Mouse (Mus musculus): ENCODE results near the gene Blmh. TPM values are rescaled to one million over a fixed set of nuclear protein-coding genes. Genes with fewer than 3 reads are reported as not detected.

Blmh gene
- total RNA-seq, 2 experiments from 2014 or later = 82.3 to 93.3 TPM

DNA sequence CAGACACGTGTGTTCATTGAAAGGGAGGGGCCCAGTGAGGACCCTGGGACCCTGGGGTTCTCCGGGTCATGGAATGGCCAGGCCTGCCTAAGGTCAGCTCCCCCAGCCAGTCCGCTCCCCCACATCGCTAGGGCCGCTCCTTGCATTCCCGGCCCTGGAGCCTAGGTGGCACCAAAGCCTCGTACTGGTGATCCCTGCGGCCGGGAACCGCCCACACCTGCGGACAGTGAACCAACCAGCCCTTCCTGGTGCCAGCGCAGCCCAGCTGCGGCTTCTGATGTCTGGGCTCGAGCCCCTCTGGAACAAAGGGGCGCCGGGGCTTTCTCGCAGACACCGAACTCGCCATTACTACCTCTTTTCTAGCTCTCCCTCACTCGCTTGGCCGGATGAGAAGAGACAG, 72.7 kb downstream of the Blmh start:
- peak; percentile 44 to 65 for DNase-seq (ENCODE audit: low spot score in 2 of 2)

DNA sequence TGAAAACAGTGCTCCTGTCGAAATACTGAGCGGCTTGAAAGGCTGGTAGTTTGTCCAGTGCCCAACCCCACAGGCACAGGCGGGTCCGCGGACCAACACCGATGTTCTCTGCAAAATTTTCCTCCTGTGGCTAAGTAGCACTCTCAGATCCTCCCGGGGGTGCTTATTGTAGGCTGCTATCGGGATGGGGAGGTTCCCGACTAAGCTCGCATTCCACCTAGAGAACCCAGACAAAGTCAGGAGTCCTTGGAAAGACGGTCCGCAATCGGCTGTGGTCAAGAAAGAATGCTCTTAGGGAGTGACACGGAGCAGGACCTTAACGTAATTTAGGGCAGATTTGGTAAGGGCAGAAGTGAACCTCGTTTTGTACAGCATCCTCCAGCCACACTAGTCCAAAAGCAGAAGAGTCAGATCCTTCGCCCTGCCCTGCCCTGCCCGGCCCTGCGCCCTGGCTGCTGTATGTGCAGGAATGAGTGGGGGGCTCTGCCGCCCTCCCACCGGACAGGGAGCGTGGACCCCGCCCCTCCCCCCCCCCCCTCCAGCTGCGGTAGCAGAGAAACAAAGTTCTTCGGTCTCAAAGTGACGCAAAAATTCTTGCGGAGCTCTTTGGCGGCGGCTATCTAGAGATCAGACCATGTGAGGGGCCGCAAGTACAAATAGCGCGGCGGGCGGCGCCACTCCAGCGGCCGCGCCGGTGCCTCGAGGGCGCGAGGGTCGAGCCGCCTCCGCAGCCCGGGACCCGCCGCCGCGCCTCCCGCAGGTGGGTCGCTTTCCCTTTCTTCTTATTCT, 73.5 kb downstream of the Blmh start, which contains the start of gene Slc6a4:
TSS of gene Slc6a4 (plus strand) at position 688 of the 789 bp plus-strand sequence.
- no peak for DNase-seq (ENCODE audit: low spot score in 2 of 2)

DNA sequence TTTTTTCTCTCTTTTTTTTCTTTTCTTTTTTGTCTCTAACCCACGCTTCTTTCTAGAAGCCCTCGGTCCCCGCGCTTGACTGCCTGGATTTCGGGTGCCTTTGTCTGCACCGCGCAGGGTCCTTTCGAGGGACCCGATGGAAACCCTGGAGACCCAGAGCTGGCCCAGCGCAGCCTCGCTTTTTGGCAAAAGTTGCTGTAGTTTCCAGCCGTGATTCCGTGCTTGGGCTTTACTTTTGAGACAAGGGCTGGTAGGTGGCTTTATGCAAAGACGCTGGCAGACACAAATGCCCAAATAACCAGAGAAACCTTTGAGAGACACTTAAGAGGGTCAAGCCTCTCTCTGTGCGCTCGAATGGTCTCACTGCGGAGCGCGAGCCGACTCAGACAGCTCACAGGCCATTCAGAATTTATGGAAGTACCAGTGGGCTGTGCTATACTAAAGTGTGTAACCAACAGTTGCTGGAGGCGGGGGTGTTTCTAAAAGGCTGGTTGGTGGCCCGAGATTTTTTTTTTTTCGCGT, 74.2 kb downstream of the Blmh start:
- DNase-seq (ENCODE audit: low spot score in 2 of 2) = no peak

DNA sequence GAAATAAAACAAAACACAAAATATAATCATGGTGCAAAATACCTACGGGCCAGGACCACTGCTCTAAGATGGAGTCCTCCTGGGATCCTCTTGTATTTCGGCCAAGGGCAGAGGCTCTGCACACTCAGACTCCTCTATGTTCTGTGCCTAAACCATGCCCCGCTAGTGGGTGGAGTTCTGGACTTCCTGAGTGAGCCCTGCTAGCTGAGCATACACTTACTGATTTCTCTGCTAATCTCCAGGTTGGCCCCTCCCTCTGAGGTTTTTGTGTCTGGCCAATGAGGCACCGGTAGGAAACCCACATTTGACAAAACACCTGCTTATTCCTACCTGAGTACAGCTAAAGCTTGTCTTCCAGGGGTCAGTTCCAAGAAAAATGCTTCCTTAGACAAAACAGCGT, 76.1 kb downstream of the Blmh start:
- no peak for DNase-seq (ENCODE audit: low spot score in 2 of 2)

DNA sequence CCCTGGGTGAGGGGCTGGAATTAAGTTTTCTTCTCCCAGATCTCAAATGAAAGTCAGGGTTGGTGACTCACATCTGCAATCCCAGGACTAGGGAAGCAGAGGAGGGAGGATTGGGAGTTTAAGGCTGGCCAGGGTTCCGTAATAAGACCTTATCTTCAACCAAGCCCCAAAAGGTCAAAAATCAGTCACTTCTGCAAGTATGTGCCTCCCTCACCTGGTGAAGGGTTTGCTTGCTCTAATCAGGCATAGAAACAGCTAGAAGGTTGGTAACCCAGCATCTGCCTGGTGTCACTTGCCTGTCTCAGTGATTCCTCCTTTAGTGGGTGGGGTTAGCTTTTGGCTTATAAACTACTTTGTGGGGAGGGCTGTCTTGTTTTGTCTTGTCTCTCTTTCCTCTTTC, 77.8 kb downstream of the Blmh start:
- no peak for DNase-seq (ENCODE audit: low spot score in 2 of 2)

DNA sequence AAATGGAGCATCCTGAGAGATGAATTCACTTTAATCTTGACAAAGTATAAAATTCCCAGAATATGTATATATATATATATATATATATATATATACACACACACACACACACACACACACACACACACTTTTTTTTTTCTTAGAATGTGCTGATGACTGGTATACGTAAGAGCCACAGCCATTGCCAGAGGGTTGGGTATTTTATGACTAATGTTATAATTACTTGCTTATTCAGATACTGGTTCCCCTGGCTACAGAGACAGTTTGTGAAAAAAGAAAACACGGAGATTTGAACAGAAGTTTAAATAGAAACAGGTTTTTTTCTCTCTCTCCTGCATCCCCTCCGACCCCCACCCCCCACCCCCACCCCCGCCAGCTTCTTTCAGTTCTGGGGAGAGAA, 81.3 kb downstream of the Blmh start:
- no peak for DNase-seq (ENCODE audit: low spot score in 2 of 2)

DNA sequence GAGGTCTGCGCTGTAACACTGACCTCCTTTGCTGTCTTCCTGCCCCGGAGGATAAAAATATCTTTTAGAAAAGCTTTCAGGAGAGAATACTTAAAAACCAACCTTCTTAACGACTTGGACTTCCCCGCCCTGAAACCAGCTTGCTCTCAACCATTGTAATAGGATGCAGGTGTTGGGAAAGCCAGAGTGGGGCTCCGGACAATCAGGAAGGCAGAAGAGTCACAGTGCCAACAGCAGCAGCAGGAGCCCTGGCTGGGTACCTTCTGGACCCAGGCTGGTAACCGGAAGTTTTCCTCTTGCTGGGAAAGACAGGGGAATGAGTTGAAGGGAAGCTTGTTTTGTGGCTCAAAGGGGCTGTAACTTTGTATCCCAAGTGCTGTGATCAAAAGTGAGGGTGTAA, 82.0 kb downstream of the Blmh start:
- no peak for DNase-seq (ENCODE audit: low spot score in 2 of 2)

DNA sequence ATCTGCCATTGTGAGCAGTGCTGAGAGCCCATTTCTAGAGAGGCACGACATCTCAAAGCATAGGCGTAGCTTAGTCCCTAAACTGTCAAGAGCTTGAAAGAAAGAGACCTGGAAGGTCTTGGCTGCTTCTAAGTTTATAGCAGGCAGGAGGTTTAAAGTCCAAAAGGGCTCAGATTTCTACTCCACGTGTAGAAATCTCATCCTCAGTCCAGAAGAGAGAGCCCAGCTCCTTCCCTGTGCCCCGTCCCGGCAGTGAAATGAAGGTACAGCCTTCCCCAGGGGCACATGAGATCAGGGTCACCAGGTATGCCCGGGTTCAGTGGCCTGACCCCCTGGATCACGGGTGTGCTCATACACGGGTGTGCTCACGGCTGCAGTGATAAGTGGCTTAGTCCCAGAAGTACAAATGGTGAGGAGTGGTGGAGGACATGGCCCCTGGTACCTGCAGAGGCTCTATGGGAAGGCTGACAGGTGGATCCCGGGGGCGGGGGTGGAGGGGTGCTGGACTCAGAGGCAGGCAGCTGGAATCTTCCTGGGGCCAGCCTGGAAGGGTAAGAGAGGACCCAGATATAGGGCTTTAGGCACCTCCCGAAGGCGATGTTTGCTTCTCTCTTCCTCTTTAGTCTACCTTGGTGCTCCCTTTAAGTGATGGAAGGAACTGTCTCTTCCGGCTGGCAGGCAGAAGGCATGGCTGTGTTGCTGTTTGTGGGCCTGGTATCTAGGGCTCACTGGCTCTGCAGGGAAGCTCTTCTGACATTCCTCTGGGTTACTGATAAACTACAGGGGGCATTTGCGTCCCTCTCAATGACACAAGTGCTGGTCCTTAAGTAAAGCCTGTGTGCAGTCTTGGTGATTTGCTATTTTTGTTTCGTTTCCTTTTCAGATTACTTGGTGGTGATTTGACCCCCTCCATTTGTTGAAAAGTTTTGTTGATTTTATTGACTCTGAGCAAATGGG, 84.7 kb downstream of the Blmh start:
- no peak for DNase-seq (ENCODE audit: low spot score in 2 of 2)

DNA sequence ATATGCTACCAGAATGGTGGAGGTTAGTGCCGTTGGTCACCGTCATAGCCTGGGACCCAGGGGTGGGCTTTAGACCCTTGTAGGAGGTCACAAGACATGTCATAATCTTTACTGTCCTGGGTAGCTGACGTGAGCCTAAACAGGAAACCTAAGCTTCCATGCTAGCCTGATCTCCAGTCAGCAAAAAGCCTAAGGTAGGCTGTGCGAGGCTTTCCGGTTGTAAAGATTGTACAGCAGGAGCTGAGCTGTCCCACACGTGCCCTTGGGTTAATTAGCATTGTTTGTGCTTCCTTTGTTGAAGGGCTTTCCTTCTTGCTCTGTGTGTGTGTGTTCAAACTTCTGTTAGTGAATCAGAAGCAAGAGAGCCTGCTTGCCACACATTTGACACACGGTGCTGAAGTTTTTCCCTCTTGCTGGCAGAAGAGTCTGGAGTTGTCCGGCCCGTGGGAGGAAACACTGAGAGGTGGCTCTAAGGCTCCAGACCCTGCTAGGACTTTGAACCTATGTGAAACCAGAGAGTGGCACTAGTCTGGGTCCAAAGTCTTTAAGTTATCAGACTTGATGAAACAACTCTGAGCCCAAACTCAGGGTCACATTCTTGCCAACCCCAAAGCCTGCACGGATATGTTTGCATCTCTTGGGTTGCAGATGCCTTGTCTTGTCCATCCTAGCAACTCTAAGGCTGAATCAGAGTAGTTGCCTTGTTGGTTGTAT, 86.3 kb downstream of the Blmh start:
- DNase-seq (ENCODE audit: low spot score in 2 of 2) = no peak

DNA sequence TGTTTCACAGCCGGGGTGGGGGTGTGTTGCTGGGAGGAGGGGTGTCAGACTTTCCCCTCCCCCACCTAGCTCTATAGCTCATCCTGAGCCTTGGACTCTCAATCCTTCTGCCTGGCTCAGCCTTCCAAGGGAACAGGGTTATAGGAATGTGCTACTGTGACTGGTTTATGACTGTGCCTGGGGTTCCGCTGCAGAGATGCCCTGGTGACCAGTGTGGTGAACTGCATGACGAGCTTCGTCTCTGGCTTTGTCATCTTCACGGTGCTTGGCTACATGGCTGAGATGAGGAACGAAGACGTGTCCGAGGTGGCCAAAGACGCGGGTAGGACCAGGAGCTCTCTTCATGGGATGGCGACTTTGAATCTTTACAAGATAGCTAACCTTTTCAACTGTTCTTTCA, 93.4 kb downstream of the Blmh start:
- DNase-seq (ENCODE audit: low spot score in 2 of 2) = no peak

DNA sequence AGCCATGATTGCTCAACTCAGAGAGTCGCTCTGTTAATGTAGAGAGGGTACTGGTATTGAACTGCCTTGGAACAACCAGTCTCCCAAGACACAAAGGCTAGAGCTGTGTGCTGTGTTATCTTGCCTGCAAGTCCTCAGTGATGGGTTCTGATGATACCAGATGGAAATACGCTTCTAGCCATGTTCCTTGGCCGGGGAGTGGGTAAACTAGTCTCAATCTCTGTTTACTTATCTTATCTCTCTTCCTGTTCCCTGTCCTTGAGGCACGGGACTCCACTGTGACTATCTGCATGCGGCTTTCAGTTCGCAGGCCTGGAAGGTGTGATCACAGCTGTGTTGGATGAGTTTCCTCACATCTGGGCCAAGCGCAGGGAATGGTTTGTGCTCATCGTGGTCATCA, 94.9 kb downstream of the Blmh start:
- no peak for DNase-seq (ENCODE audit: low spot score in 2 of 2)

DNA sequence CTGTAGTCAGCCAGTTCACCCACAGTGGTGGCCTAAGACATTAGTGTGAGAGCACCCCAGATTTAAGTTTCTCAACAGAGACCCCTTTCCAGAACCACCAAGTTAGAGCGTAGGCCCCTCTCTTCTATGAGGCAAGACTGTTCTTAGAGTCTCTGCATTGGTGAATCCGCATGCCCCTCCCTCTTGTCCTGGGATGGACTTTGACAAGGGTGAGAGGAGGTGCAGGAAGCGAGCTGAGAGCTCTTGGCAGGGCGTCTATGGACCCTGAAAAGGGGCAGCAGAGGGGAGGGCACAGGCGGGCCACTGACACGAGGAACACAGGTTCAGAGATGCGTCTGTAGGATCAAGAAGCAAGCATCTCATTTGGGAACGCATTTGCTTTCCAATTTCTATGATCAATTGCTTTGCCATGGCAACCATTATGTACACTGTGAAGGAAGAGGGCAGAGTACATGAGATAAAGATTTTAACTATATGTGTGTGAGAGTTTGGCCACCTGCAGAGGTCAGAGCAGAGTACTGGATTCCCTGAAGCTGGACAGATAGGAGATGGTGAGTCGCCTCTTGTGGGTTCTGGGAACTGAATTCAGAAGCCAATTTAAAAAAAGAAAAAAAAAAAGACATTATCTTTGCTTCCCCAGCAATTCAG, 97.3 kb downstream of the Blmh start:
- no peak for DNase-seq (ENCODE audit: low spot score in 2 of 2)

DNA sequence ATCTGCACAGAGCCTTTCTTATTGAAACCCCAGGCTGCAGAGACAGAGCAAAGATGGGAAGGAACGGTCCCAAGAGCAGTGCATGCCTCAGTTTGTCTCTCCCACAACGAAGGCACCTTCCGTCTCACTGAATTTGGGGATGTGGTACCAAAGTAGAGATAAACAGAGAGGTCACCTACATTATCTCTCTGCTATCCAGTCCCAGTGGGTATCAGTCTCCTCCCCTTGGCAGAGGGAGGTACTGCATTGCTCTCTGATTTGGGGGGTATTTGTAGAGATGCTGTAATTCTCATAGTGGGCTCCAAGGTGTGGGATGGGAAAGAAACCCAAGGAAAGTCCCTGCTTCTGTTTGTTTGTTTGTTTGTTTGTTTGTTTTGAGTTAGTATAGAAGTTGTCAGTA, 102.0 kb downstream of the Blmh start:
- DNase-seq (ENCODE audit: low spot score in 2 of 2) = no peak

DNA sequence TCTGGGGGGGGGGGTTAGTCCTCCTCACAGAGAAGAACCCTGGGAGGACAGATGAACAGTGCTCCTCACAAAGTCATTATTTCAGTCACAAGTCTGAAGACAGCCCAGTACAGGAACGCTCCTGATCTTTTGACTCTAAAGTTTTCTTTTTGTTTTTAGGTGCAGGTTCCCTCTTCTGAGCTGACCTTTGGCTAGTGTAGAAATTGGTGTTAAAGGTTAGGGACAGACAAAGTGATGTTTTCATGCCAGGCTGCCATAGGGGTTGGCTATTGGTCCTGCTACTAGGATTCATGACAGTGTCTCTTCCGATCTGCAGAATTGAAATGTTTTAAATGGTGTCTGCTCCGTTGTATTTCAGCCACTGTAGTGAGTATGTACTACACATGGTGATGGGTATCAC, 103.5 kb downstream of the Blmh start:
- DNase-seq (ENCODE audit: low spot score in 2 of 2) = no peak

DNA sequence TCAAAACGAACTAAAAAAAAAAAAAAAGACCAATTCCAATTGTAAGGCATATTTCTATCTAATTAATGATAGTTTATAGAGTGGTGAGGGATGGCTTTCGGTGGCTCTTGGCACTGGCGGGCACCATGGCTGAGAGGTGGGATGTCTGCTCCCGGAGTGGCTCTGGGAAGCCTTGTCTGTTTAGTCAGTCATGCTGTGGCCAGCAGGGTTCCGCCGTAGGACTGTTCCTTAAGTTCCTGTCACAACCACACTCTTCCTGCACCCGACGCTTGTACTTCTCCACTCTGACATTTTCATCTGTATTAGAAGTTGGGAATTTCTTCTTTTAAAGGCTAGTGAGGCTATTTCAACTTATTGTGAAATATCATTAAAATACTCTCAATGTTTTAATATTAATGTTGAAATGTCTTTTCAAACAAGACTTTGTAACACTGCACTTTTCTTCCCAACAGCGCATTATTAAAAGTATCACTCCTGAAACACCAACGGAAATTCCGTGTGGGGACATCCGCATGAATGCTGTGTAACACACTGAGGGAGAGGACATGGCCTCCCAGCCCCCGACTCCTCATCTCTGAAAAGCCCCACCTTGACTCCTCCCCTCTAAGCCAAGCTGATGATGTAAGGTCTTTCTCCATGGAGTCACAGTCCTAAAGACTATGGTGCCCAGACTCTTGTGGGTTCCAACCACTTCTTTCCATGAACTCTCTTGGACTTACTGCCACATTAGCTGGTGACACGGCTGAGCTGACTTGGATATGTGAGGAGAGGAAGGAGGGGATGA, 106.7 kb downstream of the Blmh start:
- DNase-seq (ENCODE audit: low spot score in 2 of 2) = no peak

Other genes with a start within 250 kb of the Blmh start
- gene Trarg1, start 245.0 kb upstream of the Blmh start, total RNA-seq (2021) = 10 to 100 TPM; 16.4 to 27.0 TPM
- 10 to 100 TPM; 72.3 to 77.9 TPM for gene Gosr1, start 161.2 kb upstream of the Blmh start, total RNA-seq (2021)
- 10 to 100 TPM; 62.9 to 69.5 TPM for gene Cpd, start 77.8 kb upstream of the Blmh start, total RNA-seq (2021)
- gene Tmigd1, start 22.6 kb upstream of the Blmh start, total RNA-seq (2021) = 1 to 10 TPM; 1.2 to 1.5 TPM
- 10 to 100 TPM; 20.2 to 22.8 TPM for gene Slc6a4, start 73.8 kb downstream of the Blmh start, total RNA-seq (2021)
- gene Nsrp1, start 153.6 kb downstream of the Blmh start, total RNA-seq (2021) = 10 to 100 TPM; 23.9 to 29.7 TPM